Mouse (Mus musculus) urinary bladder, postnatal 4 days (tissue): ENCODE measurements around the gene Kctd13.

Experiments used
- DNase-seq, 2 experiments: peaks; one replicate each; pipeline ENCODE4 v3.0.0; 2021 to 2022; ENCODE audit warnings: low spot score in 2 of 2

The Kctd13 gene

DNA sequence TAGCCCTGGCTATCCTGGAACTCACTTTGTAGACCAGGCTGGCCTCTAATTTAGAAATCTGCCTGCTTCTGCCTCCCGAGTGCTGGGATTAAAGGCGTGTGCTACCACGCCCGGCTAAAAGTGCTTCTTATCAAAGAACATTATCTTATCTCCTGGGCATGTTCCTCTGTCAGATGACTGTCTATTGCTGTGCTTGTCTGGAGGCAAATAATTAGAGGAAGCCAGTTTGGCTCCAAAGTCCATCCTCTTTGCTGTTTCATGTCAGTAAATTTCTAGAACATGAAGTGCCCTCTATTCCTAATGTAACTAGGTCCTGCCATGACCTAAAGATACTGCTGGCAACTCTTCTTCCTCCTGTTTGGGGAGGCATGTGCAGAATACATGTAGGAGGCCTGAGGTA lies 53.4 kb downstream of the Kctd13 start:
- DNase-seq = no peak

DNA sequence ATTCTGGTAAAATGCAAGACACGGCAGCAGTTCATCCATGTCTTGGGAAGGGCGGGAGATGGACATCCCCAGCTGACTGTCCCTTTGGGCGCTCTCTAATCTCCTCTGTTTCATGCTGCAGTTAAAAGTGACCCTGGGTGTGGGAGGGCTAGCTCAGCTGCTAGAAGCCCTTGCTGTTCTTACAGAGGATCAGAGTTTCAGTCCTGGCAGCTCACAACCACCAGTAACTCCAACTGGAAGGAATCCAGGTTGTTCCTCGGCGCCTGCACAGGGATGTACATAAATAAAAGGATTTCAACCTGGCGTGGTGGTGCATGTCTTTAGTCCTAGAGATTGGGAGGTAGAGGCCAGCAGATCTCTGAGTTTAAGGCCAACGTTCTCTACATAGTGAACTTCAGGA lies 54.4 kb downstream of the Kctd13 start:
- no peak for DNase-seq

DNA sequence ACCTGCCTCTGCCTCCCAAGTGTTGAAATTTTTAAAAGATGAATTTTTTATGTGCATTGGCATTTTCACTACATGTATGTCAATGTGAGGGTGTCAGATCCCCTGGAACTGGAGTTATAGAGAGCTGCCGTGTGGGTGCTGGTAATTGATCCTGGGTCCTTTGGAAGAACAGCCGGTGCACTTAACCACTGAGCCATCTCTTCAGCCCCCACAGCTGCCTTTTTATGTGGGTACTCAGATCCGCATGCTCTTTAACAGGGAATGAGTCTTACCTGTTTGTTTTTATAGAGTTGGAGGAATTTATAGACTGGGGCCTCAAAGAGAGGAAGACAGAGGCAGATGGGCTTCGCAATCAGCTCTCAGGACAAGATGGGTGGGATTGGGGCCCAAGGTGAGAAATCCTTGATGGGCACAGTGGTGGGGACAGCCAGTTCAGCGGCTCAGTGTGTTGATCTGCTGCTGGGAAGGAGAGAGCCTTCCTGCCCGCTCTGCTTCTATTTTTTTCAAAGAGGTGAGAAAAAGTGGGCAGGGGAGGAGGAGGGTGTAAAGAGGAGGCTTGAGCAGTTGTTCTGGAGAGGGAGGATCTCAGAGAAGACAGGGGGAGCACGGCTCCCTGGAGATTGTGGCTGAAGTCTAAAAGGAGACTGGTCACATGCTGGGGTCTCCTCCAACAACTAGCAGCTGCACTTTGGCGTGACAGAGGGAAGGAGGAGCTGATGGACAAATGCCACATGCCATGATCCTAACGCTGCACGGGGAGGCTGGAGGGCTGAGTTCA lies 56.2 kb downstream of the Kctd13 start:
- no peak for DNase-seq

DNA sequence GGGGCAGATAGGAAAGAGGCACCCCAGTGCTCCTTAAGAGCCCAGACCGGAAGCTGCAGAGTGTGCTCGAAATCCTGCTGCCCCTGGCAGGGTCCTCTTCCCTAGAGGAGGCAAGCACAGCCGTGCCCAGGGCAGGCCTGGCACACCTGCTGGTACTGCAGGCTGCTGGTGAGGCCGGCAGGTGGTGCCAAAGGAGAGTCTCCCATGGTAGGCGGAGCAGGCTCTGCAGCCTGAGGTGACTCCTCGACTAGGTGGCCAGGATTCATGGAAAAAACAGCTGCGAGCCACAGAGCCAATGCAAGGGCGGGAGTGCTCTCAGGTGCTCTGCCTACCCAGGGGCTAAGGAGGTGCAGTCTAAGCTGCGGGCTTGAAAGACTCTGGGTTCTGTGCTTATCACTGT lies 57.6 kb downstream of the Kctd13 start:
- DNase-seq = no peak

DNA sequence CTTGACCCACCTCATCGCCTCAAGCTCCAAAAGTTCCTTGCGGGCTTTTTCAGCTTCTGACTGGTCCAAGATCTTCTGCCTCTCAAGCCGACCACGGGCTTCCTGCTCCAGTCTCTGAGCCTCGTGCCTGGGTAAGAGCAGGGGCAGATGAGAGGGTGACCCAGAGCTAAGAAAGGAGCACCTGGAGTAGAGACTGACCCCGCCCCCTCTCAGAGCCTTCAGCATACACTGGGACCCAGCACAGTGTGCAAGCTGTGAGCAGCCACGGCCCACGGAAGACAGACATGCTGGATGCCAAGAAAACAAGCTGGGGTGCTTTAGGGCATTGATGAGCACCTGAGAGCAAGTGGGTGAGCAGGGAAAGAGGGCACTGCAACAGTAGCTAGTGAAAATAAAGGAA lies 60.1 kb downstream of the Kctd13 start:
- no peak for DNase-seq
